Mouse (Mus musculus) heart, postnatal 0 days (tissue): ENCODE results near the gene Hdac10. TPM values are rescaled to one million over a fixed set of nuclear protein-coding genes. Genes with fewer than 3 reads are reported as not detected.
A peak's percentile ranks its signal among the peaks of the same experiment; 100 is the strongest.

ENCODE experiments used
- ATAC-seq: fragments of 200-750 bp; cut with Nextera tagmentation; 2 replicates; pipeline ENCODE4 v1.8.0; 2017; ENCODE audit warnings: low read depth, moderate number of reproducible peaks, moderate library complexity; ENCODE audit not compliant: insufficient read depth
- DNase-seq: peaks from one replicate; pipeline ENCODE4 v3.0.0-alpha.2; 2016; ENCODE audit warnings: low spot score
- H3K27ac ChIP-seq: fragments of 300-500 bp; sonication (generic); 2 replicates; pipeline ENCODE4 v1.5.1; 2014; ENCODE audit warnings: low read depth, mild to moderate bottlenecking
- H3K27me3 ChIP-seq: fragments of 300-500 bp; sonication (generic); 2 replicates; pipeline ENCODE4 v1.6.1; 2014; ENCODE audit warnings: low read length, mixed read lengths; ENCODE audit not compliant: control insufficient read depth, insufficient read depth
- H3K36me3 ChIP-seq: fragments of 300-500 bp; sonication (generic); replicated peaks from 2 replicates; pipeline ENCODE4 v1.6.1; 2014; ENCODE audit warnings: low read length, mixed read lengths; ENCODE audit not compliant: control insufficient read depth, insufficient read depth
- H3K4me1 ChIP-seq: fragments of 300-500 bp; sonication (generic); 2 replicates; pipeline ENCODE4 v1.6.1; 2014; ENCODE audit warnings: antibody characterized with exemption; ENCODE audit not compliant: control insufficient read depth, insufficient read depth
- H3K4me2 ChIP-seq: fragments of 300-500 bp; sonication (generic); 2 replicates; pipeline ENCODE4 v1.6.1; 2014; ENCODE audit warnings: low read depth, mild to moderate bottlenecking, low read length, moderate library complexity
- H3K4me3 ChIP-seq: fragments of 300-500 bp; sonication (generic); 2 replicates; pipeline ENCODE4 v1.5.1; 2014; ENCODE audit warnings: low read depth, low read length
- H3K9ac ChIP-seq: fragments of 300-500 bp; sonication (generic); replicated peaks from 2 replicates; pipeline ENCODE4 v1.6.1; 2014; ENCODE audit warnings: low read depth, low read length, mixed read lengths
- H3K9me3 ChIP-seq: fragments of 300-500 bp; sonication (generic); replicated peaks from 2 replicates; pipeline ENCODE4 v1.6.1; 2016; ENCODE audit warnings: low read length; ENCODE audit not compliant: control insufficient read depth
- CTCF ChIP-seq: IDR thresholded peaks from 2 replicates; pipeline ENCODE4 v1.5.1; 2016; ENCODE audit warnings: antibody characterized with exemption, control low read depth, low read depth
- EP300 ChIP-seq: IDR thresholded peaks from 2 replicates; pipeline ENCODE4 v1.6.1; 2016; ENCODE audit warnings: antibody characterized with exemption, low read depth
- WGBS: fragments of 180-500 bp; shearing (Covaris S2); extraction: QIAGEN DNeasy Blood & Tissue Kit; methylation state at CpG from one replicate; pipeline ENCODE4 v1.1.7; 2014; 5-methylcytosine and 5-hydroxymethylcytosine counted together
- polyA plus RNA-seq: library from polyadenylated mRNA; unstranded; fragments of >200 nt; fragmentation: Nextera tagmentation; extraction: Ambion mirVana; gene quantifications from 2 replicates; pipeline ENCODE4 v1.2.1, GENCODE M21; 2015
- total RNA-seq: library from RNA; depleted of rRNA; stranded (reverse); fragments of >200 nt; gene quantifications from 2 replicates; pipeline ENCODE4 v1.2.3, GENCODE M21; 2014; ENCODE audit warnings: low replicate concordance

Hdac10 gene
- total and polyA plus RNA-seq, 2 experiments from 2014 or later = 10.8 to 14.9 TPM

DNA sequence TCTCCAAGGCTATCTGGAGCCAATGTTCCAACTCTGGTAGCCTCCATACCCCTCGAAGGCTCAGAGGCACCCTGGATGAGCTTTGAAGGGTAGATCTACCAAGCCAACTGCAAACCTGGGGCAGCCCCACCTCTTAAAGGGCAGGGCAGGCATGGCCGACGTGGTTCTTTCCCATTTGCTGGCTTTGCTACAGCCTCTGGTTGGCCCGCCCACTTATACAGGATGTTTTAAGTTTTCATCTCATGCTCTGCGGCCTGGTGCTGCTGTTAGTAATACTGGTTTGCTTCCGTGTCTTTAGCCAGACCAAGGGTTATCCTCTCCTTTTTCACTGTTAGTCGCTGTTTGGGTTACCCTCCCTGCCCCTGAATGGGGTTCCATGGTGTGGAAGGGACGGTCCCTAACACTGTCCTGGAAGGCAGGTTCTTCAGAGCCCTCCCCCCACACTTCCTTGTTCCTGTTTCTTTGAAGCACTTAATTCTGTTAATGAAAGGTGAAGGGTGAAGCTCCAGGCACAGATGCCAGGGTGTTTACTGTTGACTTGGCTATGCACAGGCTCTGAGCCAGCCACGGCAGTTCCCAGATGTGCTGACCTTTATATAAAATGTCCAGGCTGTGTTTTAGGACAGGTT, 50.2 kb downstream of the Hdac10 start:
- Histone ChIP-seq H3K36me3 (peaks cover 19% of the 10 kb centered on the region), H3K27me3 (no peaks in the 10 kb centered on the region), H3K27ac (peak overlapping the region; percentile 53), H3K9me3 (no peaks in the 10 kb centered on the region), H3K4me2 (peak overlapping the region; percentile 96), H3K9ac (peak overlapping the region; percentile 86; the same call in 1 of the 2 replicates), H3K4me3 (peak overlapping the region; percentile 88), H3K4me1 (peaks cover 46% of the 10 kb centered on the region)
- no peak for DNase-seq
- TF ChIP-seq CTCF = no peak
- TF ChIP-seq EP300 = no peak
- no peak for ATAC-seq
- 45% methylated on average over 9 of the region's 9 CpGs for WGBS

DNA sequence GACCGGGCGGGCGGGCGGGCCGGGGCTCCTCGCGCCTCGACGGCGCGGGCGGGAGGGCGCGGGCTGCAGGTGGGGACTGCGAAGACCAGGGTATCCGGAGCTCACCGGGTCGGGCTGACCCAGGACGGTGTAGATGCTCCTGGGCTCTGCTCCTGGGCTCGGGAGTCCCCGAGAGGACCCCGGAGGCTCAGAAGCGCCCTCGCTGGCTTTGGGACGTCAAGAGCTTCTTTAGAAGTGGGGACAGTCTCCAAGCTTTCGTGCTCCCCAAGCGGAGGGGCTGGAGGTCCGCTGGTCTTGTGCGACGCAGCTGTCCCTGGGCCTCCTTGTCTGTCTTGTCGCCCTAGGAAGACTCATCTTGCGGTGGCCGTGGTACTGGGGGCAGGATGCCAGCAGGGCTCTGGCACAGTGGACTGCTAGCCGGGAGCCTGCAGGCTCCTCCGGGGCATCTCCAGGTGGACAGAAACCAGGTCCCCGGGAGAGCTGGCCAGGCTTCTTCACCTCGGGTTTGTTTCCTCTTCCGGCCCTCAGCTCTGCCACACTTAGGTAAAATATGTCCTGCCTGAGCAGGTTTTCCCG, 52.3 kb downstream of the Hdac10 start:
- DNase-seq (peak; percentile 33), ATAC-seq (peak; percentile 2)
- WGBS = under 1% methylated on average over 35 of the region's 39 CpGs
- H3K27me3 ChIP-seq = no peaks in the 10 kb centered on the region
- peak overlapping the region; percentile 96 for H3K4me2 ChIP-seq
- H3K9me3 ChIP-seq = no peaks in the 10 kb centered on the region
- H3K27ac ChIP-seq = peak overlapping the region; percentile 96
- peak overlapping the region; percentile 88 for H3K4me3 ChIP-seq
- H3K4me1 ChIP-seq = peaks cover 48% of the 10 kb centered on the region
- peak overlapping the region; percentile 86 for H3K9ac ChIP-seq
- no peaks in the 10 kb centered on the region; the same call in 1 of the 2 replicates for H3K36me3 ChIP-seq
- TF ChIP-seq CTCF = no peak
- no peak for TF ChIP-seq EP300

- no peak for TF ChIP-seq CTCF
- no peak for TF ChIP-seq EP300
- Histone ChIP-seq H3K9me3 (no peaks in the 10 kb centered on the region), H3K27ac (peak overlapping the region; percentile 96), H3K9ac (peak overlapping the region; percentile 86), H3K4me2 (peak overlapping the region; percentile 96), H3K36me3 (no peaks in the 10 kb centered on the region; the same call in 1 of the 2 replicates), H3K4me3 (peak overlapping the region; percentile 88), H3K27me3 (no peaks in the 10 kb centered on the region), H3K4me1 (peaks cover 48% of the 10 kb centered on the region)
- ATAC-seq (peak; percentile 92), DNase-seq (peak; percentile 90)
- 1% methylated on average over 56 of the region's 59 CpGs for WGBS
Observed at GRCm38 (mm10) chr15:89075478-89076147, 52.9 kb downstream of the Hdac10 start.

GRCm38 (mm10) chr15:89074613-89075477, 53.7 kb downstream of the Hdac10 start, which contains the start of gene Trabd:
Gene Trabd (plus strand): TSS chr15:89075124.
- peak within 1 kb of the TSS; percentile 88 for H3K4me3 ChIP-seq
- H3K4me2 ChIP-seq = peak within 1 kb of the TSS; percentile 96
- H3K4me1 ChIP-seq = peaks cover 48% of the 10 kb centered on the region
- H3K27ac ChIP-seq = peak within 1 kb of the TSS; percentile 96
- no peaks in the 10 kb centered on the region for H3K27me3 ChIP-seq
- H3K36me3 ChIP-seq = no peaks in the 10 kb centered on the region; the same call in 1 of the 2 replicates
- 0 out of 2 replicates have a peak, but pooled peaks have one; percentile 16 for TF ChIP-seq EP300
- TF ChIP-seq CTCF = no peak
- DNase-seq (peak; percentile 26), ATAC-seq (peak; percentile 7; the same call in 1 of the 2 replicates)
- 9% methylated on average over 11 of the region's 11 CpGs for WGBS
- peak within 1 kb of the TSS; percentile 86 for H3K9ac ChIP-seq
- no peaks in the 10 kb centered on the region for H3K9me3 ChIP-seq
